Mouse (Mus musculus) lung, adult 2 months (tissue): ENCODE measurements at regions not wholly inside any gene's neighbourhood (a gene's known extent, or its start where the extent isn't known, plus 50 kb on each side); places are given as distances from the start of the nearest gene placed in this dataset.

Experiments
- CTCF ChIP-seq: fragments of 200-500 bp; IDR thresholded peaks from 2 replicates; pipeline ENCODE4 v1.5.1; 2011; ENCODE audit warnings: mild to moderate bottlenecking, low read length, control low read depth; ENCODE audit not compliant: insufficient read depth
- POLR2A ChIP-seq: fragments of 200-500 bp; IDR thresholded peaks from 2 replicates; pipeline ENCODE4 v1.6.1; 2011; ENCODE audit warnings: low read depth, mild to moderate bottlenecking, control low read depth, low read length, borderline replicate concordance; ENCODE audit errors: extremely low read depth

DNA sequence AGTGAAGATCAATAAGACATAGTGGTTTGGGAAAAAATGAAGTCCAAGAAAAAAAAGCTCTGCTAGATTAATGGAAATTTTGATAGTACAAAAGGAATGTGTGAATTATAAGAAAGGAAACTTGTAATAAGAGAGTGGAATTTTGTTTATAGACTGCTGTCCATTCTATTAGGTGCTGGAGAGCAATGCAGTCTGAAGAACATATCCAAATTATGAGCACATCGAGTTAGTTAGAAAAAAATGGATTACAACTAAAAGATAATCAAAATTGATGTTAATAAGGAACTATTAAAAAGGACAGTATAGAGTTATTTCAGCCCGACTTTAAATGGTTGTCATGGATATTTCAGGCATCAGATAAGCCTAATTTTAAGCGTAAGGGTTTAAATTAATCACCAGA is 98.2 kb upstream of the Nox4 start:
- TF ChIP-seq CTCF (no peak), POLR2A (no peak)
